Mouse (Mus musculus): ENCODE results near the gene Brd7. TPM values are rescaled to one million over a fixed set of nuclear protein-coding genes. Genes with fewer than 3 reads are reported as not detected.

The Brd7 gene
- total and polyA plus RNA-seq, 2 experiments, result 12.7 to 22.7 TPM

DNA sequence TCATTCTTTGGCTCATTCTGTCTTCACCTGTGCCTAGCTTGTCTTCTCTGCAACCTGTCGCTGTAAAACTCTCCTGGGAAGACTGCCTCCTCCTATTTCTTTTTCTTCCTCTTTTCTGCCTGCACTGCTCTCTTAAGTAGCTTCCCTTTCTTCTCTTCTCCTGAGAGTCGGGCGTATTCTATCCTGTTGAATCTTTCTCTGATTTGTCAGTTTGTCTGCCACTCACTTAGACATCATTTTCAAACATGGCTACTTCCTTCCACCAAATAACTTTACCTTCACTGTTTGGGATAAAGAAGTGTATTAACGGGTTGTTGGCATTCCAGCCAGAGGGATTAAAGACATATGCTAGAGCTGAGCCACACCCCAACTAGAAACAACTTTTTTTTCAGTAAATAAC lies 20.0 kb downstream of the Brd7 start:
- TF ChIP-seq POLR2A (IDR thresholded peaks at IDR 0.05; ENCODE audit: extremely low read depth, insufficient read depth, low read length) (no peak), CTCF (IDR thresholded peaks at IDR 0.05; ENCODE audit: low read depth, low read length) (no peak)
- no peak overlapping the region for H3K27ac ChIP-seq (replicated peaks; ENCODE audit: insufficient read depth, low read depth, low read length)
- peaks cover 72% of the 10 kb centered on the region for H3K36me3 ChIP-seq (ENCODE audit: control insufficient read depth, insufficient read depth, low read length)
- WGBS, result 89% methylated on average over 4 of the region's 4 CpGs
- H3K79me2 ChIP-seq (ENCODE audit: control insufficient read depth, insufficient read depth, low read length), result no peaks in the 10 kb centered on the region
- no peak overlapping the region for H3K4me3 ChIP-seq (ENCODE audit: insufficient read depth, low read depth, low read length)
- no peak overlapping the region for H3K9ac ChIP-seq (ENCODE audit: low read depth, low read length)
- H3K27me3 ChIP-seq (ENCODE audit: control insufficient read depth, insufficient read depth, low read length), result no peaks in the 10 kb centered on the region
- DNase-seq (ENCODE audit: extremely low read depth, low read depth, low spot score), result no peak
- no peaks in the 10 kb centered on the region for H3K4me1 ChIP-seq (ENCODE audit: control insufficient read depth, insufficient read depth, low read length)

DNA sequence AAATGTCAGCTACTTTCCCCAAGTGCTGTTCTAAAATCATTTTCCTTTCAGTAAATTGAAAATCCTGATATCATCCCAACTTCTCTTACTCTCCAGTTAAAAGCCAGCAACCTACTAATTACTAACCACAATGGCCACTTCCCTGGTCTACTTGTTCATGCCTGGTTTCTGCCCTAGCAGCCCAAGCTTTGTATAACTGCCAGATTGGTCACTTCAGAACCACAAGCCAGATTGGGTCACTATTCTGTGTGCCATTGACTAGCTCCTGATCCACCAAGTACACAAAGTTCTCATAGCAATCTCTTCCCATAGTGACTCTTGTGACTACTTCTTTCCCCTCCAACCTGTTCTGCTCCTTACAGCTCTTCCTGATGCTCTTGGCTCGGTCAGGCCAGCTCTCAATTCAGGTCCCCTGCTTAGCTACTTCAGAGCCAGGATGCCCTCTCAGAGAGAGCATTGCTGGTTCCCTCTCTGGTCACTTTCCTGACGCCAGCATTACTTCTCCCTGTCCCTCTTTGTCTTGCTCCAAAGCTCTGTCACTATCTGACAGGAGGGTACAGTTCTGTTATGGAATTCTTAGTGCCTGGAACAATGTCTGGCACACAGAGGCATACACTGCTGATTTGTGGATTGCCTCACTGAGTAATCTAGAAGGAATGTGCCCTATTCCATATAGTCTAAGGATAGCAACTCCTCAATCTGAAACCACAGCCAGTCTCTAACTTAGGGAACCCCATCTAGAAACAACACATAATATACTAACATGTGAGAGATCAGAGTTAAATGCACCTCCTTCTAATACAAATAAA lies 21.9 kb downstream of the Brd7 start:
- Histone ChIP-seq H3K4me3 (ENCODE audit: insufficient read depth, low read depth, low read length) (no peak overlapping the region), H3K79me2 (ENCODE audit: control insufficient read depth, insufficient read depth, low read length) (no peaks in the 10 kb centered on the region), H3K27me3 (ENCODE audit: control insufficient read depth, insufficient read depth, low read length) (no peaks in the 10 kb centered on the region), H3K4me1 (ENCODE audit: control insufficient read depth, insufficient read depth, low read length) (no peaks in the 10 kb centered on the region), H3K36me3 (ENCODE audit: control insufficient read depth, insufficient read depth, low read length) (peaks cover 69% of the 10 kb centered on the region), H3K9ac (ENCODE audit: low read depth, low read length) (no peak overlapping the region), H3K27ac (replicated peaks; ENCODE audit: insufficient read depth, low read depth, low read length) (no peak overlapping the region)
- TF ChIP-seq CTCF (IDR thresholded peaks at IDR 0.05; ENCODE audit: low read depth, low read length), result no peak
- no peak for TF ChIP-seq POLR2A (IDR thresholded peaks at IDR 0.05; ENCODE audit: extremely low read depth, insufficient read depth, low read length)
- 97% methylated on average over 2 of the region's 2 CpGs for WGBS
- no peak for DNase-seq (ENCODE audit: extremely low read depth, low read depth, low spot score)

DNA sequence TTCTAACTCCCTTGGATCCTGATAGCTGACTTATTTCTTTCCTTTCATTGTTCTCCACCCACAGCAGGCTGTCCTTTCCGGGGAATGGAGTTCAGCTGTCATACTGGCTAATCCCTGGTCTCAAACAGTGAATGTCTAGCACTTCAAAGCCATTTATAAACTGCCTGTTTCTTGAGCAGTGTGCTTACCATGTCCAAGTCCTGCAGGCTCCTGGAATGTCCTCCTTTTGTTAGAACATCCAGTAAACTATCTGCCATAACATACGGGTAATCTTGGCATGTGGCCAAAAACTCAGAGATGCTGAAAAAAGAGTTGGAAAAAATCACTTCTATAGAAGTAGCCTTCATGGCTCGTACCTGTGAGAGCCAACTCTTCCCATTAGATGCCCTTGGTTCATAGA lies 22.8 kb downstream of the Brd7 start:
- no peak for TF ChIP-seq CTCF (IDR thresholded peaks at IDR 0.05; ENCODE audit: low read depth, low read length)
- no peak for TF ChIP-seq POLR2A (IDR thresholded peaks at IDR 0.05; ENCODE audit: extremely low read depth, insufficient read depth, low read length)
- no peaks in the 10 kb centered on the region for H3K27me3 ChIP-seq (ENCODE audit: control insufficient read depth, insufficient read depth, low read length)
- no peak overlapping the region for H3K9ac ChIP-seq (ENCODE audit: low read depth, low read length)
- H3K27ac ChIP-seq (replicated peaks; ENCODE audit: insufficient read depth, low read depth, low read length), result no peak overlapping the region
- no peak for DNase-seq (ENCODE audit: extremely low read depth, low read depth, low spot score)
- no peaks in the 10 kb centered on the region for H3K79me2 ChIP-seq (ENCODE audit: control insufficient read depth, insufficient read depth, low read length)
- H3K36me3 ChIP-seq (ENCODE audit: control insufficient read depth, insufficient read depth, low read length), result peaks cover 67% of the 10 kb centered on the region
- H3K4me1 ChIP-seq (ENCODE audit: control insufficient read depth, insufficient read depth, low read length), result no peaks in the 10 kb centered on the region
- no peak overlapping the region for H3K4me3 ChIP-seq (ENCODE audit: insufficient read depth, low read depth, low read length)
- WGBS, result 79% methylated on average over 3 of the region's 3 CpGs

DNA sequence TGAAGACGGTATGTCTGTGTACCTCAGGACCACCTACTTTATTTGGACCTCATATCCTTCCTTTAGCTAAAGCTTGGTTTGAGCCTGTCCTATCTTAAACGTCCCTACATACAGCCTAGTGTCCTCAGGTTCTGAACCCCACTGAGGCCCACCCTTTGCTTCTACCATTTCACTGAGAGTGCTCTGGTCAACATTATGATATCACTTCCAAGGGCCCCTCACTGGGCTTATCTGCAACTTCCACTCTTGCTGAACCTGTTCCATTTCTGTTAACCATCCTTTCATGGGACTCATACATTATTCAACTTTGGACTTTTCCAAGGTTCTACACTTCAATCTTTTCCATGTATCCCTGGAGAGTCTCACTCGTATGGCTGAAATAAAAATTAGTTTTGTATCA lies 27.0 kb downstream of the Brd7 start:
- 85% methylated on average over 3 of the region's 3 CpGs for WGBS
- Histone ChIP-seq H3K9ac (ENCODE audit: low read depth, low read length) (no peak overlapping the region), H3K27ac (replicated peaks; ENCODE audit: insufficient read depth, low read depth, low read length) (no peak overlapping the region), H3K27me3 (ENCODE audit: control insufficient read depth, insufficient read depth, low read length) (no peaks in the 10 kb centered on the region), H3K79me2 (ENCODE audit: control insufficient read depth, insufficient read depth, low read length) (no peaks in the 10 kb centered on the region), H3K4me3 (ENCODE audit: insufficient read depth, low read depth, low read length) (no peak overlapping the region), H3K36me3 (ENCODE audit: control insufficient read depth, insufficient read depth, low read length) (peaks cover 70% of the 10 kb centered on the region), H3K4me1 (ENCODE audit: control insufficient read depth, insufficient read depth, low read length) (no peaks in the 10 kb centered on the region)
- TF ChIP-seq CTCF (IDR thresholded peaks at IDR 0.05; ENCODE audit: low read depth, low read length) (no peak), POLR2A (IDR thresholded peaks at IDR 0.05; ENCODE audit: extremely low read depth, insufficient read depth, low read length) (no peak)
- DNase-seq (ENCODE audit: extremely low read depth, low read depth, low spot score), result no peak

DNA sequence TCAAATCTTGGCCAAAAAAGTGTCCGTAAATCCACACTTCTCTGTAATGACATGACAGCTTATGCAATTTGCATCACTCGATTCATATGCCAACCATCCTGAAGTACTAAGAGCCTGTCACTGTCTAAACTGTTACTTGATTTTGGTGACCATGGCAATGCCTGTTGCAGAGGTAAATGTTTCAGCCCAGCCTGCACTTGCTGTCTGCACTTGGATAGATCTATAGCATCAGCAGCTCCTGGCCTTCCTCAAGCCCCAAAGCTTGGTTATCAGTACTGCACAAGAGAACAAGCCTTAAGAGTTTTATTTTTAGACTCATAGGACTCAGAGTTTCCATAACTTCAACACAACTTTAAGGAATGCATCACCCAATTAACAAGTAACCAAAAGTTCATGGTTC lies 27.6 kb downstream of the Brd7 start:
- H3K4me3 ChIP-seq (ENCODE audit: insufficient read depth, low read depth, low read length), result no peak overlapping the region
- no peak overlapping the region for H3K27ac ChIP-seq (replicated peaks; ENCODE audit: insufficient read depth, low read depth, low read length)
- DNase-seq (ENCODE audit: extremely low read depth, low read depth, low spot score), result no peak
- H3K36me3 ChIP-seq (ENCODE audit: control insufficient read depth, insufficient read depth, low read length), result peaks cover 69% of the 10 kb centered on the region
- no peak overlapping the region for H3K9ac ChIP-seq (ENCODE audit: low read depth, low read length)
- TF ChIP-seq CTCF (IDR thresholded peaks at IDR 0.05; ENCODE audit: low read depth, low read length) (no peak), POLR2A (IDR thresholded peaks at IDR 0.05; ENCODE audit: extremely low read depth, insufficient read depth, low read length) (no peak)
- no peaks in the 10 kb centered on the region for H3K27me3 ChIP-seq (ENCODE audit: control insufficient read depth, insufficient read depth, low read length)
- WGBS, result 94% methylated on average over 2 of the region's 2 CpGs
- H3K4me1 ChIP-seq (ENCODE audit: control insufficient read depth, insufficient read depth, low read length), result no peaks in the 10 kb centered on the region
- no peaks in the 10 kb centered on the region for H3K79me2 ChIP-seq (ENCODE audit: control insufficient read depth, insufficient read depth, low read length)

DNA sequence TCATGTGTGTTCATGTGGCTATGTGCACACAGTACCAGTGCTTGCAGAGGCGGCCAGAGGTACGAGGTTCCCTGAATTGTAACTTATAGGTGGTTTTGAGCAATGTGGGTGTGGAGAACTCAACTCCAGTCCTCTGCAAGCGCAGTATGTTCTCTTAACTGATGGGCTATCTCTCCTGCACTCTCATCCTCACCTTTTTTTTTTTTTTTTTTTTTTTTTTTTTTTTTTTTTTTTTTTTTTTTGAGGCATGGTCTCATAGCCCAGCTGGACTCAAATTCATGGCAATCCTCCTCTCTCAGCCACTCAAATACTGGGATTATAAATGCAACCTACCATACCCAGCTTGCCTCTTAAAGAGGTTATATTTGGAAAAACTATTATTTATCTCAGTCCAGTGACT lies 31.2 kb downstream of the Brd7 start:
- H3K27ac ChIP-seq (replicated peaks; ENCODE audit: insufficient read depth, low read depth, low read length), result no peak overlapping the region
- TF ChIP-seq POLR2A (IDR thresholded peaks at IDR 0.05; ENCODE audit: extremely low read depth, insufficient read depth, low read length), result no peak
- no peak for TF ChIP-seq CTCF (IDR thresholded peaks at IDR 0.05; ENCODE audit: low read depth, low read length)
- WGBS, result 97% methylated on average over 3 of the region's 3 CpGs
- H3K9ac ChIP-seq (ENCODE audit: low read depth, low read length), result no peak overlapping the region
- H3K4me1 ChIP-seq (ENCODE audit: control insufficient read depth, insufficient read depth, low read length), result no peaks in the 10 kb centered on the region
- H3K27me3 ChIP-seq (ENCODE audit: control insufficient read depth, insufficient read depth, low read length), result no peaks in the 10 kb centered on the region
- peaks cover 58% of the 10 kb centered on the region for H3K36me3 ChIP-seq (ENCODE audit: control insufficient read depth, insufficient read depth, low read length)
- no peak overlapping the region for H3K4me3 ChIP-seq (ENCODE audit: insufficient read depth, low read depth, low read length)
- no peak for DNase-seq (ENCODE audit: extremely low read depth, low read depth, low spot score)
- no peaks in the 10 kb centered on the region for H3K79me2 ChIP-seq (ENCODE audit: control insufficient read depth, insufficient read depth, low read length)
